Mouse (Mus musculus): ENCODE results near the gene A030005K14Rik. TPM values are rescaled to one million over a fixed set of nuclear protein-coding genes. Genes with fewer than 3 reads are reported as not detected.

A030005K14Rik gene
- total RNA-seq, 2 experiments from 2014 or later = not detected

DNA sequence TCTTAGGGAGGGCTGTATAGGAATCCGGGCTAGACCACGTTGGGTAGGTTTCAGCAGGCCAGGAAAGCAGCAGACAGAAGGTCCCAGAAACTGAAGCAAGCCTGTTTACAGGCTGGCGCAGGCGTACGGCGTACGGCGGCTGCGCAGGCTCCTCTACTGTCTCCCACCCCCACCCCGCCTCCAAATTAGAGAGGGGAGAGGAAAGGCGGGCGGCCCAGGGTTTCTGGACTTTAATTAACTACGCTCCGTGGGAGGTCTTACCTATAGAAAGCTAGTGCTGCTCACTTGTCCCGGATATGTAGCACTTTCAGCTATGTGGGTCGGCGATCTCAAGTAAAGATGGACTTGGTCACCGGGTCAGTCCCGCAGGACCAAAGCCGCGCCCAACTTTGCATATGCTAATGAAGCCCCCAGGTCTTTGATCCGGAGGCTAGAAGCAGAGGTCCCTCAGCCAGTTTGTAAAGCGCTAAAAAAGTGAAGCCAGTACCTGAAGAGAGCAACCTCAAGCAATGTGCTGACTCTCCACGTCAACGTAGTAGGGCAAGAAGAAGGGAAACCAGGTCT, 21.0 kb downstream of the A030005K14Rik start, which contains the start of gene Slc19a3:
Slc19a3 (minus strand) TSS at position 340 of the 564 bp plus-strand sequence.
- peak; percentile 52; the same call in 1 of the 2 replicates for ATAC-seq (replicated peaks; ENCODE audit: low FRiP score, low TSS enrichment, poor library complexity, severe bottlenecking)

GRCm38 (mm10) chr1:83036892-83037667, 22.1 kb downstream of the A030005K14Rik start:
- no peak for ATAC-seq (replicated peaks; ENCODE audit: low FRiP score, low TSS enrichment, poor library complexity, severe bottlenecking)

- ATAC-seq (replicated peaks; ENCODE audit: low FRiP score, low TSS enrichment, poor library complexity, severe bottlenecking) = no peak
Measured at GRCm38 (mm10) chr1:83034509-83034908, 24.7 kb downstream of the A030005K14Rik start.

DNA sequence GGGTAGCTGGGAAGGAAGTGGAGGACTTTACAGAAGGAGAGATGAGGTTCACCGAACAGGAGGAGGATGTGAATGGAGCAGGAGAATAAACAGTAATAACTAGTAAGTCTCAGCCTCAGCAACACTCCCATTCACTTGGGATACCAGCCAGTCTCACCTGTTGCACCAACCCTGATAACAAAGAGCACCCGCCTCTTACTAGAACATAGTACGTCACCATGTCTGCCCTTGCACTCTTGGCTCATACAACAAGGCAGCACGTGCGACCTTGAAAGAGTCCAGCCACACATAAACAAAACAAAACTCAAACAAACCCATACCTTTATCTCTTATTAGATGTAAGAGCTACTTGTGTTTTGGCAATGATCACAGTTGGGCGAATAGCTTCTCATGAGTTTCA, 26.7 kb downstream of the A030005K14Rik start:
- ATAC-seq (replicated peaks; ENCODE audit: low FRiP score, low TSS enrichment, poor library complexity, severe bottlenecking) = no peak

GRCm38 (mm10) chr1:83031950-83032349, 27.2 kb downstream of the A030005K14Rik start:
- no peak for ATAC-seq (replicated peaks; ENCODE audit: low FRiP score, low TSS enrichment, poor library complexity, severe bottlenecking)

- no peak for ATAC-seq (replicated peaks; ENCODE audit: low FRiP score, low TSS enrichment, poor library complexity, severe bottlenecking)
Measured at GRCm38 (mm10) chr1:83016556-83016955, 42.6 kb downstream of the A030005K14Rik start.

GRCm38 (mm10) chr1:83015329-83015879, 43.8 kb downstream of the A030005K14Rik start:
- no peak for ATAC-seq (replicated peaks; ENCODE audit: low FRiP score, low TSS enrichment, poor library complexity, severe bottlenecking)

- no peak for ATAC-seq (replicated peaks; ENCODE audit: low FRiP score, low TSS enrichment, poor library complexity, severe bottlenecking)
Measured at GRCm38 (mm10) chr1:83014477-83014876, 44.7 kb downstream of the A030005K14Rik start.

Other genes starting within 250 kb of the A030005K14Rik start
- 30.1 and 39.6 TPM in 2 replicates for gene Agfg1, start 219.9 kb downstream of the A030005K14Rik start, total RNA-seq (2014; fragmentation: Nextera tagmentation)
- gene Agfg1, start 219.9 kb downstream of the A030005K14Rik start, total RNA-seq (2017) = 32.5 and 42.1 TPM in 2 replicates
- not detected in 2 replicates for gene A030005L19Rik, start 146.1 kb downstream of the A030005K14Rik start, total RNA-seq (2014; fragmentation: Nextera tagmentation)
- not detected in 2 replicates for gene A030005L19Rik, start 146.1 kb downstream of the A030005K14Rik start, total RNA-seq (2017)
- gene A030014E15Rik, start 134.5 kb downstream of the A030005K14Rik start, total RNA-seq (2014; fragmentation: Nextera tagmentation) = not detected in 2 replicates
- gene A030014E15Rik, start 134.5 kb downstream of the A030005K14Rik start, total RNA-seq (2017) = not detected in 2 replicates
- not detected in 2 replicates for gene Gm6217, start 128.0 kb downstream of the A030005K14Rik start, total RNA-seq (2014; fragmentation: Nextera tagmentation)
- not detected in 2 replicates for gene Gm6217, start 128.0 kb downstream of the A030005K14Rik start, total RNA-seq (2017)
- not detected in 2 replicates for gene A030003K21Rik, start 116.0 kb downstream of the A030005K14Rik start, total RNA-seq (2014; fragmentation: Nextera tagmentation)
- not detected in 2 replicates for gene A030003K21Rik, start 116.0 kb downstream of the A030005K14Rik start, total RNA-seq (2017)
- gene Gm7544, start 103.4 kb downstream of the A030005K14Rik start, total RNA-seq (2014; fragmentation: Nextera tagmentation) = not detected in 2 replicates
- not detected in 2 replicates for gene Gm7544, start 103.4 kb downstream of the A030005K14Rik start, total RNA-seq (2017)
- not detected in 2 replicates for gene Gm47955, start 99.1 kb downstream of the A030005K14Rik start, total RNA-seq (2014; fragmentation: Nextera tagmentation)
- gene Gm47955, start 99.1 kb downstream of the A030005K14Rik start, total RNA-seq (2017) = not detected in 2 replicates
- gene Gm47959, start 58.8 kb downstream of the A030005K14Rik start, total RNA-seq (2014; fragmentation: Nextera tagmentation) = not detected in 2 replicates
- not detected in 2 replicates for gene Gm47959, start 58.8 kb downstream of the A030005K14Rik start, total RNA-seq (2017)
- not detected in 2 replicates for gene Slc19a3, start 20.9 kb downstream of the A030005K14Rik start, total RNA-seq (2014; fragmentation: Nextera tagmentation)
- not detected in 2 replicates for gene Slc19a3, start 20.9 kb downstream of the A030005K14Rik start, total RNA-seq (2017)
- not detected in 2 replicates for gene Krtap28-10, start 16.9 kb downstream of the A030005K14Rik start, total RNA-seq (2014; fragmentation: Nextera tagmentation)
- not detected in 2 replicates for gene Krtap28-10, start 16.9 kb downstream of the A030005K14Rik start, total RNA-seq (2017)
- gene Gm47969, start 14.4 kb downstream of the A030005K14Rik start, total RNA-seq (2014; fragmentation: Nextera tagmentation) = not detected in 2 replicates
- not detected in 2 replicates for gene Gm47969, start 14.4 kb downstream of the A030005K14Rik start, total RNA-seq (2017)
- gene Krtap28-13, start 1.6 kb upstream of the A030005K14Rik start, total RNA-seq (2014; fragmentation: Nextera tagmentation) = not detected in 2 replicates
- gene Krtap28-13, start 1.6 kb upstream of the A030005K14Rik start, total RNA-seq (2017) = not detected in 2 replicates
- gene Ccl20, start 57.4 kb upstream of the A030005K14Rik start, total RNA-seq (2014; fragmentation: Nextera tagmentation) = not detected in 2 replicates
- not detected in 2 replicates for gene Ccl20, start 57.4 kb upstream of the A030005K14Rik start, total RNA-seq (2017)
- not detected in 2 replicates for gene Daw1, start 100.4 kb upstream of the A030005K14Rik start, total RNA-seq (2014; fragmentation: Nextera tagmentation)
- gene Daw1, start 100.4 kb upstream of the A030005K14Rik start, total RNA-seq (2017) = not detected in 2 replicates

Data from megakaryocyte-erythroid progenitor cell, adult 5-6 weeks (primary cell).